Mouse (Mus musculus): Measurements from ENCODE around the gene Ankrd26. TPM values are rescaled to one million over a fixed set of nuclear protein-coding genes. Genes with fewer than 3 reads are reported as not detected.

Gene Ankrd26
- polyA plus RNA-seq, 1 experiment from 2014 or later: 16.1 TPM

DNA sequence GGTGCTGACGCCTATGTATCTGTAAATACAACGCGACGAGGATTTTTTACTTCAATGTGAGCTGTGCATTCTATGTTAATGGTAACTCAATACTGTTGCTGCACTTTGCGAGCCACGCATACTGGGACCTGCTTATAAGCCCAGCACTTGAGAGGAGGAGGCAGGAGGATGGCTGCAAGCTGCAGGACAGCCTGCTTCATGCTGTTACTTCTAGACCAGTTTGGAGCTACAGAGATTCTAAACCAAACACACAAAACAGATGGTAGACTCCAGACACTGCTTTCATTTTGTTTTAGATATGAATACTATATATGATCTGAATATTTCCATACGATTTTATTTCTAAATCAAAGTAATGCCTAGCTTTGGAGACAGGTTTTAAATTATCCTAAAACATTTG lies 41.4 kb downstream of the Ankrd26 start:
- Histone ChIP-seq H3K9ac (ENCODE audit: low read depth, low read length) (no peak overlapping the region), H3K27ac (ENCODE audit: low read depth, low read length) (no peak overlapping the region), H3K4me1 (ENCODE audit: control insufficient read depth, insufficient read depth, low read length) (no peaks in the 10 kb centered on the region), H3K27me3 (ENCODE audit: control insufficient read depth, insufficient read depth, low read length) (no peaks in the 10 kb centered on the region), H3K36me3 (ENCODE audit: control insufficient read depth, insufficient read depth, low read length) (peaks cover 77% of the 10 kb centered on the region), H3K9me3 (ENCODE audit: control insufficient read depth, low read length) (no peaks in the 10 kb centered on the region), H3K4me2 (replicated peaks; ENCODE audit: low read depth, low read length) (no peak overlapping the region), H3K4me3 (ENCODE audit: low read length) (no peak overlapping the region)
- 90% methylated on average over 7 of the region's 7 CpGs for WGBS
- no peak for ATAC-seq (ENCODE audit: low FRiP score, low TSS enrichment)

GRCm38 (mm10) chr6:118513335-118514012 lies 48.6 kb downstream of the Ankrd26 start:
- WGBS: 95% methylated on average over 12 of the region's 12 CpGs
- no peak overlapping the region for H3K27ac ChIP-seq (ENCODE audit: low read depth, low read length)
- H3K36me3 ChIP-seq (ENCODE audit: control insufficient read depth, insufficient read depth, low read length): peaks cover 55% of the 10 kb centered on the region
- no peaks in the 10 kb centered on the region for H3K27me3 ChIP-seq (ENCODE audit: control insufficient read depth, insufficient read depth, low read length)
- H3K4me1 ChIP-seq (ENCODE audit: control insufficient read depth, insufficient read depth, low read length): no peaks in the 10 kb centered on the region
- no peak overlapping the region for H3K4me2 ChIP-seq (replicated peaks; ENCODE audit: low read depth, low read length)
- H3K9me3 ChIP-seq (ENCODE audit: control insufficient read depth, low read length): no peaks in the 10 kb centered on the region
- ATAC-seq (ENCODE audit: low FRiP score, low TSS enrichment): no peak
- no peak overlapping the region for H3K9ac ChIP-seq (ENCODE audit: low read depth, low read length)
- H3K4me3 ChIP-seq (ENCODE audit: low read length): no peak overlapping the region

DNA sequence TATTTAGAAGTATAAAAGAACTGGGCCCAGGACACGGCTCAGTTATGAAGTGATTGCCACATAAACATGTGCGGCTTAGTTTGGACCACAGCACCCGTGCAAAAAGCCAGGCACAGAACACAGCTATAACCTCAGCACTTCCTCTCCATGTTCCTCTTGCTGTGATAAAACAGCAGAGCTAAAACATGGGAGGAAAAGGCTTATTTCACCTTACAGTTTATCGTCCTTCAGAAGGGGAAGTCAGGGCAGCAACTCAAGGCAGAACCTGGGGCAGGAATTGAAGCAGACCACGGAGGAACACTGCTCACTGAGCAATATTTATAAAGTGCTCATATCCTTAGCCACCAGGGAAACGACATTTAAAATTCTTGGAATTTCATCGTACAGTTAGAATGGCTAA lies 63.0 kb downstream of the Ankrd26 start:
- no peak for ATAC-seq (ENCODE audit: low FRiP score, low TSS enrichment)
- Histone ChIP-seq H3K4me2 (replicated peaks; ENCODE audit: low read depth, low read length) (no peak overlapping the region), H3K4me3 (ENCODE audit: low read length) (no peak overlapping the region), H3K9ac (ENCODE audit: low read depth, low read length) (no peak overlapping the region), H3K27me3 (ENCODE audit: control insufficient read depth, insufficient read depth, low read length) (no peaks in the 10 kb centered on the region), H3K9me3 (ENCODE audit: control insufficient read depth, low read length) (no peaks in the 10 kb centered on the region), H3K27ac (ENCODE audit: low read depth, low read length) (no peak overlapping the region), H3K36me3 (ENCODE audit: control insufficient read depth, insufficient read depth, low read length) (peaks cover 10% of the 10 kb centered on the region; the same call in 1 of the 2 replicates), H3K4me1 (ENCODE audit: control insufficient read depth, insufficient read depth, low read length) (no peaks in the 10 kb centered on the region)
- WGBS: 90% methylated on average over 7 of the region's 7 CpGs

DNA sequence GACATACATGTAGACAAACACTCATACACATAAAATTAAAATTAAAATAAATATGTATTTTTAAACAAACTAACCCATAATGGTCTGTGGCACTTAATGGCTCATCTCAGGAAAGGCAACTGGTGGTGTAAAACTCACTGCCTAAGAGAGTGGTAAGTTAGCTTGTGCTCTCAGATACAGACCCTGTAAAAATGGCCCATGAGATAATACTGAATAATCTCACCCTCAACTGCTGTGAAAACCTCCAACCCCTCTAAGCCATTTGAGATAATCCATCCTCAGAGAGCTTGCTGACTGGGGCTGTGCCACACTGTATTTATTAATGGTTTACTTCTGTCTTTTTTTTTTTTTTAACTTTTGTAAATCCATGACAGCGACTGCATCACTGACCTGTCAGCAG lies 79.9 kb downstream of the Ankrd26 start:
- no peaks in the 10 kb centered on the region for H3K9me3 ChIP-seq (ENCODE audit: control insufficient read depth, low read length)
- no peak overlapping the region for H3K27ac ChIP-seq (ENCODE audit: low read depth, low read length)
- no peaks in the 10 kb centered on the region for H3K27me3 ChIP-seq (ENCODE audit: control insufficient read depth, insufficient read depth, low read length)
- no peaks in the 10 kb centered on the region; the same call in 1 of the 2 replicates for H3K4me1 ChIP-seq (ENCODE audit: control insufficient read depth, insufficient read depth, low read length)
- 84% methylated on average over 1 of the region's 1 CpGs for WGBS
- no peaks in the 10 kb centered on the region for H3K36me3 ChIP-seq (ENCODE audit: control insufficient read depth, insufficient read depth, low read length)
- H3K4me2 ChIP-seq (replicated peaks; ENCODE audit: low read depth, low read length): no peak overlapping the region
- no peak overlapping the region for H3K4me3 ChIP-seq (ENCODE audit: low read length)
- ATAC-seq (ENCODE audit: low FRiP score, low TSS enrichment): no peak
- no peak overlapping the region for H3K9ac ChIP-seq (ENCODE audit: low read depth, low read length)

DNA sequence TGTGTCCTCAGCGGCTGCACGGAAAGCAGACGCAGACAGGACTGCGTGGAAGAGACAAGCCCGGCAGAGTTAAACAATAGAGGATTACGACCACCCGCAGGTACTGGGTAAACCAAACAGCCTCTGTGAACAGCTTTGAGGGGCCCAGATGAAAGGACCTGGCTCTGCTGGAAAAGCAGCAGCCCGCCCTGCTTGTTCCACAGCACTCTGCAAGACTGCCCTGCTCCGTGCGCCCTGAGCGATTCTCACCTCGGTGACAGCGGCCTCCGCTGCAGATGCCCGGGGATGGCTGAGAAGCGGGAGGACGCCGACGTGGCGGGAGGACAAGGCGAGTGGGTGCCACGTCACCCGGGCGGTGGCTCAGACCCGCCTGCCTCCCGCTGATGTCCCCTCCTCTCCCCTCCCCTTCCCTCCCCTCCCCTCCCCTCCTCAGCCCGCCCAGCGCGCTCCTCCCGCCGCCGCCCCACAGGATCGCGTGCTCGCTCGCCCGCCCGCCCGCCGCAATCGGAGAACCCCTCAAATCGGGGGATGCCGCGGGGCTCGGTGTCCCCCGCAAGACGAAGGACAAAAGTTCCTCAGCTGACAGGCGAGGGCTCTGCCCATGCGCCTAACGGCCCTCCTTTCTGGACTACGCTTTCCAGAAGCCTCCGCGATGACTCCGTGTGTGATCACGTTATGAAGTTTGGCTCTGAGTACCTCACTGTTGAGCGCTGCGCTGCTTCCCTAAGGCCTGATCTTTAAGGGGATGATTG lies 82.9 kb downstream of the Ankrd26 start, which contains the start of gene Zfp9:
Gene Zfp9 (minus strand): TSS at position 364 of the 752 bp plus-strand sequence.
- H3K4me3 ChIP-seq (ENCODE audit: low read length): peak within 1 kb of the TSS; percentile 62
- H3K4me1 ChIP-seq (ENCODE audit: control insufficient read depth, insufficient read depth, low read length): peaks cover 3% of the 10 kb centered on the region; the same call in 1 of the 2 replicates
- H3K4me2 ChIP-seq (replicated peaks; ENCODE audit: low read depth, low read length): peak within 1 kb of the TSS; percentile 80
- no peaks in the 10 kb centered on the region for H3K27me3 ChIP-seq (ENCODE audit: control insufficient read depth, insufficient read depth, low read length)
- WGBS: under 1% methylated on average over 35 of the region's 57 CpGs
- peak within 1 kb of the TSS; percentile 80 for H3K27ac ChIP-seq (ENCODE audit: low read depth, low read length)
- H3K36me3 ChIP-seq (ENCODE audit: control insufficient read depth, insufficient read depth, low read length): peaks cover 3% of the 10 kb centered on the region; the same call in 1 of the 2 replicates
- ATAC-seq (ENCODE audit: low FRiP score, low TSS enrichment): peak; percentile 91
- H3K9ac ChIP-seq (ENCODE audit: low read depth, low read length): peak within 1 kb of the TSS; percentile 82
- H3K9me3 ChIP-seq (ENCODE audit: control insufficient read depth, low read length): no peaks in the 10 kb centered on the region

DNA sequence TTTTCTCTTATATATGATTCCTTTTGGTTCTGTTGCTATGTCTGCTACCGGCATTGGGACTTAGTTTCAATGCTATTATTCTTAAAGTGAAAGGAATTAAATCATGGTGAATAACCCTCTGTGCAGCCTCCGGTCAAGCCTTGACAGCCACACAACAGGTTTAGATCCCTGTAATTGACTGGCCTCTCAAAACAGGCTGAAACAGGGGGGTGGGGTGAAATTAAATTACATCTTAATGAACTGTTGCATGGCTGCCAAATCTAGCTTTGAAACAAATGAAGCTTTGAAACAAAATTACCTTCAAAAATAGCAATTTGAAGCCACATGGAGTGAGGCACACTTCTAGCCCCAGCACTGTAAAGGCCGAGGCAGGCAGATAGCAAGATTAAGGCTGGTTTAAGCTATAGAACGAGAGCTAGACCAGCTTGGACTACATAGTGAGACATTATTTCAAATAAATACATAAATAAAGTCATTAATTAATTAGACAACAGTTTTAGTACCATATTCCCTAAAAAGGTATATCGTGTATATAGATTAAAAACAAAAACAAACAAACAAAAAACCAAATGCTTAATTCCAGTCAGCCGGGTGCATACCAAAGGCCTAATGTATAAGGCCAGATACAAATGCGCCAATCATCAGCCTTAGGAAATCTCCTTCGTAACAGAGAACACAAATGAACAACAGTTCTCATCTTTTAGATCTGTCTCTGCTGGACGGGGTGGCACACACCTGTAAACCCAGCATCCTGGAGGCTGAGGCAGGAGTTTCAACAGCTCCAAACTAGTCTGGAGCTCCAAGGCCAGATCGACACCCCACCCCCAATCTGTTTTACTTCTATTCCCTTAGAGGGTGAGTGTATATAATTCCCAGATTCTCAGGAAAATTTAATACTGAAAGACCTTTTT lies 83.9 kb downstream of the Ankrd26 start:
- H3K27me3 ChIP-seq (ENCODE audit: control insufficient read depth, insufficient read depth, low read length): no peaks in the 10 kb centered on the region
- peak overlapping the region; percentile 82 for H3K9ac ChIP-seq (ENCODE audit: low read depth, low read length)
- ATAC-seq (ENCODE audit: low FRiP score, low TSS enrichment): no peak
- H3K27ac ChIP-seq (ENCODE audit: low read depth, low read length): peak overlapping the region; percentile 80
- peak overlapping the region; percentile 80 for H3K4me2 ChIP-seq (replicated peaks; ENCODE audit: low read depth, low read length)
- H3K4me1 ChIP-seq (ENCODE audit: control insufficient read depth, insufficient read depth, low read length): peaks cover 3% of the 10 kb centered on the region; the same call in 1 of the 2 replicates
- H3K9me3 ChIP-seq (ENCODE audit: control insufficient read depth, low read length): no peaks in the 10 kb centered on the region
- 28% methylated on average over 10 of the region's 10 CpGs for WGBS
- H3K36me3 ChIP-seq (ENCODE audit: control insufficient read depth, insufficient read depth, low read length): peaks cover 3% of the 10 kb centered on the region; the same call in 1 of the 2 replicates
- peak overlapping the region; percentile 62 for H3K4me3 ChIP-seq (ENCODE audit: low read length)

DNA sequence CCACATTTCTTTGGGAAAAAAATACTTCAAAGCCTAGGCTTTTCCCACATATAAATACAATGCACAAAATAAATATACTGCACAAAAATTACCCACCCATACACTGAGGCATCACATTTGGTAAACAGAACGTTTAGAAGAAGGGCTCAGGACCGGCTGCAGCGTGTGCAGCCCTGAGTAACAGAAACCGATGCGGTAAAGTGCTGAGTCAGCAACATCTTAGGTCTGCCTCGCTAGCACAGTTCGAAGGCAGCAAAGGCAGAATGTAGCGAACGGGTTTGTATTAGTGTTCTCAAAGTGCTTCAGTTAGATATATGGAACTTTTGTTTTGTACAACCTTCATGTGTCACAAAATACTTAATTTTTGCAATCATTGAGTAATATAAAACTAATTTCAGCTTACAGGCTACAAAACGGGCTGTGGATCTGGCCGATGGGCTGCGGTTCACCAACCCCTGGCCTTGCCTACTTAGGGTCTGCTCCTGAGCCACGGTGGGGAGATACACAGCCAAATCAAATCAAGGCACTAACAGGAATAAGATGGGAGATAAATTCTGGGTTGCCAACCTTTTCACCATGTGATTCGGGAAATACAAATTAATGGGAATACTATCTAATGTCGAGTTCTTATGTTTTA lies 99.8 kb downstream of the Ankrd26 start:
- Histone ChIP-seq H3K9ac (ENCODE audit: low read depth, low read length) (no peak overlapping the region), H3K27ac (ENCODE audit: low read depth, low read length) (no peak overlapping the region), H3K4me2 (replicated peaks; ENCODE audit: low read depth, low read length) (no peak overlapping the region), H3K4me1 (ENCODE audit: control insufficient read depth, insufficient read depth, low read length) (no peaks in the 10 kb centered on the region), H3K27me3 (ENCODE audit: control insufficient read depth, insufficient read depth, low read length) (no peaks in the 10 kb centered on the region), H3K4me3 (ENCODE audit: low read length) (no peak overlapping the region), H3K9me3 (ENCODE audit: control insufficient read depth, low read length) (no peaks in the 10 kb centered on the region), H3K36me3 (ENCODE audit: control insufficient read depth, insufficient read depth, low read length) (peaks cover 31% of the 10 kb centered on the region)
- no peak for ATAC-seq (ENCODE audit: low FRiP score, low TSS enrichment)
- WGBS: 85% methylated on average over 15 of the region's 15 CpGs

- no peak overlapping the region for H3K27ac ChIP-seq (ENCODE audit: low read depth, low read length)
- no peaks in the 10 kb centered on the region for H3K4me1 ChIP-seq (ENCODE audit: control insufficient read depth, insufficient read depth, low read length)
- H3K4me3 ChIP-seq (ENCODE audit: low read length): no peak overlapping the region
- H3K36me3 ChIP-seq (ENCODE audit: control insufficient read depth, insufficient read depth, low read length): peaks cover 2% of the 10 kb centered on the region; the same call in 1 of the 2 replicates
- no peak overlapping the region for H3K9ac ChIP-seq (ENCODE audit: low read depth, low read length)
- no peaks in the 10 kb centered on the region for H3K9me3 ChIP-seq (ENCODE audit: control insufficient read depth, low read length)
- WGBS: 94% methylated on average over 1 of the region's 1 CpGs
- ATAC-seq (ENCODE audit: low FRiP score, low TSS enrichment): no peak
- H3K4me2 ChIP-seq (replicated peaks; ENCODE audit: low read depth, low read length): no peak overlapping the region
- H3K27me3 ChIP-seq (ENCODE audit: control insufficient read depth, insufficient read depth, low read length): no peaks in the 10 kb centered on the region
Observed at GRCm38 (mm10) chr6:118457726-118458125, 104.3 kb downstream of the Ankrd26 start.

Data from kidney, embryonic 14.5 days (tissue).